Mouse (Mus musculus) MEL (cell line): ENCODE data around the gene Cct6b. TPM values are rescaled to one million over a fixed set of nuclear protein-coding genes. Genes with fewer than 3 reads are reported as not detected.

Source experiments
- DNase-seq: peaks from one replicate; pipeline ENCODE4 v3.0.0; 2011; ENCODE audit warnings: low read depth, low spot score
- H3K27ac ChIP-seq: 2 replicates; pipeline ENCODE4 v1.5.1; 2012; ENCODE audit warnings: low read depth, mild to moderate bottlenecking, control low read depth, low read length, moderate library complexity; ENCODE audit not compliant: control insufficient read depth
- H3K27me3 ChIP-seq, 2 experiments: fragments of 150-350 bp in 1 of 2; sonication (generic) in 1 of 2; 2 replicates each; pipeline ENCODE4 v1.6.1; 2012; ENCODE audit warnings: low read length in 2 of 2, mild to moderate bottlenecking in 2 of 2, improper control_type of control experiment in 1 of 2, moderate library complexity in 1 of 2; ENCODE audit not compliant: insufficient read depth in 2 of 2, control insufficient read depth in 1 of 2
- H3K36me3 ChIP-seq, 2 experiments: 2 replicates each; pipeline ENCODE4 v1.6.1; 2012 to 2014; ENCODE audit warnings: low read length in 2 of 2, improper control_type of control experiment in 1 of 2, inconsistent platforms in 1 of 2, mild to moderate bottlenecking in 1 of 2; ENCODE audit not compliant: insufficient read depth in 2 of 2, control insufficient read depth in 1 of 2
- H3K4me1 ChIP-seq, 2 experiments: fragments of 150-350 bp in 1 of 2; sonication (generic) in 1 of 2; 2 replicates each; pipeline ENCODE4 v1.6.1; 2012; ENCODE audit warnings: low read length in 2 of 2, improper control_type of control experiment in 1 of 2, mild to moderate bottlenecking in 1 of 2; ENCODE audit not compliant: insufficient read depth in 2 of 2, control insufficient read depth in 1 of 2
- H3K4me3 ChIP-seq, 2 experiments: fragments of 150-350 bp in 1 of 2; sonication (generic) in 1 of 2; 2 replicates each; pipeline ENCODE4 v1.5.1; 2012; ENCODE audit warnings: low read depth in 2 of 2, low read length in 2 of 2, mild to moderate bottlenecking in 2 of 2, moderate library complexity in 2 of 2, control low read depth in 1 of 2, improper control_type of control experiment in 1 of 2; ENCODE audit not compliant: control insufficient read depth in 1 of 2, insufficient read depth in 1 of 2
- H3K79me2 ChIP-seq: 2 replicates; pipeline ENCODE4 v1.6.1; 2012; ENCODE audit warnings: mild to moderate bottlenecking, low read length, moderate library complexity; ENCODE audit not compliant: control insufficient read depth, poor library complexity, insufficient read depth
- H3K9ac ChIP-seq: 2 replicates; pipeline ENCODE4 v1.6.1; 2012; ENCODE audit warnings: low read depth, mild to moderate bottlenecking, control low read depth, low read length, moderate library complexity; ENCODE audit not compliant: control insufficient read depth, poor library complexity, severe bottlenecking
- H3K9me3 ChIP-seq: fragments of 150-350 bp; sonication (generic); replicated peaks from 2 replicates; pipeline ENCODE4 v1.6.1; 2012; ENCODE audit warnings: mild to moderate bottlenecking, low read length, improper control_type of control experiment, moderate library complexity; ENCODE audit not compliant: insufficient read depth
- BHLHE40 ChIP-seq: IDR thresholded peaks from 2 replicates; pipeline ENCODE4 v1.6.1; 2012; ENCODE audit warnings: low read depth, mild to moderate bottlenecking, inconsistent platforms, low read length, improper control_type of control experiment, borderline replicate concordance
- E2F4 ChIP-seq: IDR thresholded peaks from 2 replicates; pipeline ENCODE4 v1.6.1; 2011; ENCODE audit warnings: low read depth, low read length, improper control_type of control experiment, borderline replicate concordance
- ETS1 ChIP-seq: IDR thresholded peaks from 2 replicates; pipeline ENCODE4 v1.6.1; 2012; ENCODE audit warnings: low read depth, mild to moderate bottlenecking, inconsistent platforms, low read length, improper control_type of control experiment, moderate library complexity
- GABPA ChIP-seq: IDR thresholded peaks from 2 replicates; pipeline ENCODE4 v1.6.1; 2012; ENCODE audit warnings: low read depth, mild to moderate bottlenecking, inconsistent platforms, low read length, improper control_type of control experiment, moderate library complexity
- KAT2A ChIP-seq: conservative IDR thresholded peaks from 2 replicates; pipeline ENCODE4 v1.6.1; 2012; ENCODE audit warnings: low read depth, low read length, improper control_type of control experiment, inconsistent platforms
- MYB ChIP-seq: IDR thresholded peaks from 2 replicates; pipeline ENCODE4 v1.6.1; 2011; ENCODE audit warnings: mild to moderate bottlenecking, low read depth, low read length, improper control_type of control experiment
- MYC ChIP-seq: IDR thresholded peaks from 2 replicates; pipeline ENCODE4 v1.6.1; 2011; ENCODE audit warnings: low read depth, mild to moderate bottlenecking, low read length, improper control_type of control experiment, moderate library complexity
- NRF1 ChIP-seq: IDR thresholded peaks from 2 replicates; pipeline ENCODE4 v1.6.1; 2014; ENCODE audit warnings: low read depth, mild to moderate bottlenecking, inconsistent platforms, low read length, improper control_type of control experiment, moderate library complexity; ENCODE audit not compliant: poor library complexity, insufficient read depth, severe bottlenecking
- POLR2AphosphoS5 ChIP-seq: IDR thresholded peaks from 2 replicates; pipeline ENCODE4 v1.6.1; 2012; ENCODE audit warnings: low read depth, borderline replicate concordance, mild to moderate bottlenecking, inconsistent platforms, low read length, moderate library complexity, mixed read lengths
- SIN3A ChIP-seq: IDR thresholded peaks from 2 replicates; pipeline ENCODE4 v1.6.1; 2012; ENCODE audit warnings: low read length, improper control_type of control experiment, inconsistent platforms
- TAL1 ChIP-seq: IDR thresholded peaks from 2 replicates; pipeline ENCODE4 v1.6.1; 2012; ENCODE audit warnings: mild to moderate bottlenecking, inconsistent platforms, low read length, moderate library complexity, mixed read lengths
- polyA plus RNA-seq, 2 experiments: library from polyadenylated mRNA; stranded (reverse) in 1 of 2; unstranded in 1 of 2; fragments of >175 nt in 1 of 2; fragments of >200 nt in 1 of 2; gene quantifications; 2 replicates each; pipeline versions ENCODE4 v1.2.1 to v1.2.4; 2012; ENCODE audit warnings: low replicate concordance in 2 of 2, low read depth in 1 of 2; ENCODE audit not compliant: insufficient read length in 2 of 2, insufficient read depth in 1 of 2, missing spikeins in 1 of 2
- total RNA-seq: library from RNA; depleted of rRNA; stranded (reverse); fragments of 300-350 nt; gene quantifications from 2 replicates; pipeline ENCODE4 v1.2.3, GENCODE M21; 2012

Gene Cct6b
- total and polyA plus RNA-seq, 3 experiments: 0.21 to 0.31 TPM; not detected in 1

DNA sequence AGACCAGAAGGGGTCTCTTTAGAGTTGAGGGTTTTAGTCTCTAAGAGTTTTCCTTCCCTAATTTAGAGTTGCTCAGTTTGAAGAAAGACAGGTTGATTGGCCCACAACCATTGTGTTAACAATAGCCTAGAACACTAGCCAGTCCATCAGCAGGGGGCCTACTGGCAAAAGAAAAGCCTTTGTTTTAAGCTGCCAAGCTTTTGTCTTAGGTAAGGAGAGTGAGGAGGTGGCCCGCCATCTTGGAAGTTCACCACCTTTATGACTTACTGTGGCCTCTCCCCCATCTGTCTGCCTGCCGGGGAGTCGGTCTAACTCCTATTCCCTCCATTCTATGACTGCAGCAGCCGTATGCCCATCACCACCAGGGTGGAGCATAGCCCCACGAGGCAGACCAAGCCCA, 73.6 kb downstream of the Cct6b start:
- no peak for DNase-seq
- H3K27ac ChIP-seq: no peak overlapping the region
- no peaks in the 10 kb centered on the region for H3K36me3 ChIP-seq

DNA sequence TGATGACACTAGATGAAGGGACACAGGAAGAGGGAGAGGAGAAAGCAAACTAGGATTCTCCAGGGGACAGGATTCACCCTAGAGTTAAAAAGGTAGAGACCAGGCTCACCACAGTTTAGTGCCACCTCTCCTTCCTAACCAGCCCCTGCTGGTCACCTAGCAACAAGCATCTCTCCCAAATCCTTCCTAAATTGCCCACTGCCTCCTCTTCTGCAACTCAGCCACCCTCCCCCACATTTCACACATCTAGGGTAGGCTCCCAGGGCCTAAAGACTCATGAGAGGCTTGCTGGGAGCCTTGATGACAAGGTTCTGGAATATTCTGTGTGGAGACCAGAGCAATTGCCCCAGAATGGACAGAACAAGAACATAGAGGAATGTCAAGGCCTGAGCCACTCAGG, 76.5 kb downstream of the Cct6b start:
- Histone ChIP-seq H3K4me3 (no peak overlapping the region), H3K79me2 (no peaks in the 10 kb centered on the region), H3K4me1 (no peaks in the 10 kb centered on the region), H3K9me3 (no peaks in the 10 kb centered on the region), H3K9ac (no peak overlapping the region), H3K27me3 (no peaks in the 10 kb centered on the region), H3K27ac (no peak overlapping the region), H3K36me3 (no peaks in the 10 kb centered on the region)
- TF ChIP-seq SIN3A: no peak
- no peak for TF ChIP-seq GABPA
- no peak for TF ChIP-seq ETS1
- no peak for TF ChIP-seq POLR2AphosphoS5
- no peak for TF ChIP-seq KAT2A
- no peak for TF ChIP-seq E2F4
- DNase-seq: no peak

More for the DNA sequence above, 73.6 kb downstream of the Cct6b start:
- Histone ChIP-seq H3K4me1 (no peaks in the 10 kb centered on the region), H3K4me3 (no peak overlapping the region), H3K9ac (no peak overlapping the region), H3K79me2 (no peaks in the 10 kb centered on the region), H3K27me3 (no peaks in the 10 kb centered on the region), H3K9me3 (no peaks in the 10 kb centered on the region)
- no peak for TF ChIP-seq BHLHE40

DNA sequence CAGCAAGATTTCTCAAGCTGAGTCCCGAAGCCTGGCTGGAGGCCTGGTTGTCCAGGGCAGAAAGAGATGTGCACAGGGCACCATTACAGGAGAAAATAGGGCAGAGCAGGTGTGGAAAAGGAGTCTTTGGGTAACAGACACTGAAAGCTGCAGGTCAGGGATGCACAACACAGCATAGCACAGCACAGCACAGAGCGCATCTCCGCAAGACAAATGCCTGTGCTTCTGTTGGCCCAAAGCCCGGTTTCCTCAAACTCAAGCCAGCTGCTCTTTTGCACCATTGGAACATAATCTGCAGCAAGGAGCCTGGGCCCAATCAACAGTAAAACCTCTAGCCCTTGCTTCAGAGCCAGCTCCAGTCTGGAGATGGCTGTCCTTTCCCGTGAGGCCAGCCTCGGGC, 79.4 kb downstream of the Cct6b start:
- no peak for TF ChIP-seq MYB
- TF ChIP-seq ETS1: no peak
- TF ChIP-seq BHLHE40: no peak
- no peak for TF ChIP-seq NRF1
- TF ChIP-seq MYC: no peak
- no peak for TF ChIP-seq TAL1
- DNase-seq: no peak
- Histone ChIP-seq H3K4me1 (no peaks in the 10 kb centered on the region), H3K9ac (no peak overlapping the region), H3K79me2 (no peaks in the 10 kb centered on the region), H3K36me3 (no peaks in the 10 kb centered on the region), H3K4me3 (no peak overlapping the region), H3K9me3 (no peaks in the 10 kb centered on the region), H3K27me3 (no peaks in the 10 kb centered on the region), H3K27ac (no peak overlapping the region)
